ENCODE assay signal across 28 mouse cellular contexts in the genomic region with DNA sequence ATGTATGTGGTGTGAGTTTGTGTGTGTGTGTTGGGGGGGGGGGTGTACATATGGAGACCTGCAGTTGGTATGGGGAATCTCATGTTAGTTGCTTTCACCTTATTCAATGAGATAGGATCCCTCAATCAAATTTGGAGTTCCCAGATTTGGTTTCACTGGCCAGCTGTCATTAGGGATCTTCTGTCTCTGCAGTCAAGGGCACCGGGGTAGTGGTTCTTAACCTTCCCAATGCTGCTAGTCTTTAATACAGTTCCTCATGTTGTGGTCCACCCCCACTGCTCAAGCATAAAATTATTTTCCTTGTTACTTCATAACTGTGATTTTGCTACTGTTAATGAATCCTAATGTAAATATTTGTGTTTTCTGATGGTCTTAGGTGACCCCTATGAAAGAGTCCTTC. TPM values are rescaled to one million over a fixed set of nuclear protein-coding genes. Genes with fewer than 3 reads are reported as not detected.
"Had no signal": no experiment of that assay in that cellular context is flagged by ENCODE, and none has a peak within 500 bp of the region (broad histone marks: within the 10 kb centered on the region; RNA-seq: fewer than 3 reads in every experiment).

No protein-coding gene starts in this region.

- H3K9me3 ChIP-seq: embryonic facial prominence, embryonic 10.5 days; embryonic facial prominence, embryonic 12.5 days; embryonic facial prominence, embryonic 13.5 days; embryonic facial prominence, embryonic 15.5 days; forebrain, embryonic 10.5 days; forebrain, embryonic 12.5 days; forebrain, embryonic 13.5 days; forebrain, embryonic 15.5 days had no signal

- H3K4me1 ChIP-seq: embryonic facial prominence, embryonic 10.5 days; embryonic facial prominence, embryonic 12.5 days; embryonic facial prominence, embryonic 13.5 days; embryonic facial prominence, embryonic 15.5 days; forebrain, embryonic 10.5 days; forebrain, embryonic 12.5 days; forebrain, embryonic 13.5 days; forebrain, embryonic 15.5 days had no signal

- H3K9ac ChIP-seq: embryonic facial prominence, embryonic 12.5 days; embryonic facial prominence, embryonic 13.5 days; embryonic facial prominence, embryonic 15.5 days; forebrain, embryonic 12.5 days; forebrain, embryonic 13.5 days; forebrain, embryonic 15.5 days; forebrain, postnatal 0 days had no signal

- H3K36me3 ChIP-seq: embryonic facial prominence, embryonic 10.5 days; embryonic facial prominence, embryonic 12.5 days; embryonic facial prominence, embryonic 13.5 days; embryonic facial prominence, embryonic 15.5 days; forebrain, embryonic 10.5 days; forebrain, embryonic 12.5 days; forebrain, embryonic 15.5 days had no signal

- H3K27ac ChIP-seq: embryonic facial prominence, embryonic 10.5 days; embryonic facial prominence, embryonic 12.5 days; embryonic facial prominence, embryonic 13.5 days; embryonic facial prominence, embryonic 15.5 days; forebrain, embryonic 10.5 days; forebrain, embryonic 12.5 days; forebrain, embryonic 13.5 days; forebrain, embryonic 15.5 days; gastrocnemius, adult 2 months; heart, adult 2 months had no signal

- H3K4me2 ChIP-seq: embryonic facial prominence, embryonic 12.5 days; embryonic facial prominence, embryonic 13.5 days; embryonic facial prominence, embryonic 15.5 days; forebrain, embryonic 12.5 days; forebrain, embryonic 13.5 days; forebrain, embryonic 15.5 days had no signal

- H3K4me3 ChIP-seq: embryonic facial prominence, embryonic 10.5 days; embryonic facial prominence, embryonic 12.5 days; embryonic facial prominence, embryonic 13.5 days; embryonic facial prominence, embryonic 15.5 days; erythroblast, embryonic 14.5 days; forebrain, embryonic 10.5 days; forebrain, embryonic 12.5 days; forebrain, embryonic 13.5 days; forebrain, embryonic 15.5 days; gastrocnemius, adult 2 months; heart, adult 2 months had no signal

- H3K27me3 ChIP-seq: embryonic facial prominence, embryonic 12.5 days; embryonic facial prominence, embryonic 13.5 days; embryonic facial prominence, embryonic 15.5 days; forebrain, embryonic 12.5 days; forebrain, embryonic 13.5 days; forebrain, embryonic 15.5 days had no signal

- ATAC-seq: forebrain, embryonic 13.5 days; forebrain, embryonic 14.5 days; forebrain, embryonic 15.5 days; forebrain, embryonic 16.5 days; forebrain, postnatal 0 days had no signal

- DNase-seq: cerebellum, adult 2 months; cerebellum, adult 8-10 months; cerebellum, adult 9-10 months; cerebellum, adult 9-11 months; cerebellum, postnatal 10 days; cerebellum, postnatal 14 days; cerebellum, postnatal 25 days; cerebellum, postnatal 36 days; embryo, embryonic 11 days; forebrain, postnatal 0 days; gastrocnemius, adult 2 months; gastrocnemius, postnatal 10 days; gastrocnemius, postnatal 14 days; gastrocnemius, postnatal 25 days; gastrocnemius, postnatal 36 days; heart, adult 18-20 months; heart, adult 2 months had no signal

RNA-seq across cellular contexts. Expression of gene Rspo3, which starts 22.1 kb away (rescaled TPM):
- polyA plus RNA-seq: erythroblast, embryonic 14.5 days had no signal
